Mouse (Mus musculus) urinary bladder, postnatal 4 days (tissue): Measurements from ENCODE around the gene Akap4.

ENCODE experiments used
- DNase-seq, 2 experiments: peaks; one replicate each; pipeline ENCODE4 v3.0.0; 2021 to 2022; ENCODE audit warnings: low spot score in 2 of 2

The Akap4 gene

GRCm38 (mm10) chrX:7067219-7067618, at the start of gene Akap4:
Akap4 (plus strand) TSS chrX:7067519.
- no peak for DNase-seq

GRCm38 (mm10) chrX:7041519-7041918, 25.8 kb upstream of the Akap4 start, which contains the start of gene Ccnb3:
Ccnb3 (minus strand) TSS chrX:7041619.
- no peak for DNase-seq

- DNase-seq: no peak
Measured at GRCm38 (mm10) chrX:7057056-7057455, 10.3 kb upstream of the Akap4 start.

GRCm38 (mm10) chrX:7057634-7058033, 9.7 kb upstream of the Akap4 start:
- DNase-seq: no peak

GRCm38 (mm10) chrX:7064109-7064508, 3.2 kb upstream of the Akap4 start:
- no peak for DNase-seq

GRCm38 (mm10) chrX:7068002-7068401, 683 bp downstream of the Akap4 start:
- DNase-seq: no peak

GRCm38 (mm10) chrX:7079820-7080429, 12.6 kb downstream of the Akap4 start:
- no peak for DNase-seq

GRCm38 (mm10) chrX:7085878-7086277, 18.6 kb downstream of the Akap4 start:
- DNase-seq: no peak

- DNase-seq: no peak
Measured at GRCm38 (mm10) chrX:7090323-7090722, 23.0 kb downstream of the Akap4 start.

- DNase-seq: no peak
Measured at GRCm38 (mm10) chrX:7102280-7102679, 35.0 kb downstream of the Akap4 start.

- DNase-seq: no peak
Measured at GRCm38 (mm10) chrX:7114885-7115284, 47.6 kb downstream of the Akap4 start.

GRCm38 (mm10) chrX:7121618-7122280, 54.4 kb downstream of the Akap4 start:
- DNase-seq: no peak
